Mouse (Mus musculus): Measurements from ENCODE around the gene Tbx18. TPM values are rescaled to one million over a fixed set of nuclear protein-coding genes. Genes with fewer than 3 reads are reported as not detected.

Gene Tbx18
- polyA plus RNA-seq, 1 experiment from 2014 or later = 3.9 TPM

- no peaks in the 10 kb centered on the region for H3K36me3 ChIP-seq (replicated peaks; ENCODE audit: control insufficient read depth, insufficient read depth, low read depth, low read length)
- ATAC-seq (replicated peaks; ENCODE audit: insufficient number of reproducible peaks, low FRiP score, low TSS enrichment, low read depth) (no peak), DNase-seq (ENCODE audit: low spot score) (no peak)
- H3K27me3 ChIP-seq (ENCODE audit: control insufficient read depth, insufficient read depth, low read length) = no peaks in the 10 kb centered on the region
- H3K9me3 ChIP-seq (replicated peaks; ENCODE audit: control insufficient read depth, low read length) = no peaks in the 10 kb centered on the region
- no peak overlapping the region for H3K4me2 ChIP-seq (ENCODE audit: low read depth, low read length)
- no peak overlapping the region for H3K9ac ChIP-seq (replicated peaks; ENCODE audit: low read length)
- no peak overlapping the region for H3K27ac ChIP-seq (replicated peaks; ENCODE audit: low read depth, low read length)
- H3K4me1 ChIP-seq (ENCODE audit: control insufficient read depth, insufficient read depth, low read length) = no peaks in the 10 kb centered on the region
- no peak overlapping the region for H3K4me3 ChIP-seq (ENCODE audit: low read depth, low read length)
- WGBS = 40% methylated on average over 2 of the region's 2 CpGs
These were observed 28.8 kb downstream of the Tbx18 start for GRCm38 (mm10) chr9:87702267-87702666.

- Histone ChIP-seq H3K36me3 (replicated peaks; ENCODE audit: control insufficient read depth, insufficient read depth, low read depth, low read length) (no peaks in the 10 kb centered on the region), H3K9ac (replicated peaks; ENCODE audit: low read length) (no peak overlapping the region), H3K9me3 (replicated peaks; ENCODE audit: control insufficient read depth, low read length) (no peaks in the 10 kb centered on the region), H3K4me1 (ENCODE audit: control insufficient read depth, insufficient read depth, low read length) (no peaks in the 10 kb centered on the region), H3K27ac (replicated peaks; ENCODE audit: low read depth, low read length) (no peak overlapping the region), H3K4me3 (ENCODE audit: low read depth, low read length) (no peak overlapping the region), H3K27me3 (ENCODE audit: control insufficient read depth, insufficient read depth, low read length) (no peaks in the 10 kb centered on the region), H3K4me2 (ENCODE audit: low read depth, low read length) (no peak overlapping the region)
- no peak for ATAC-seq (replicated peaks; ENCODE audit: insufficient number of reproducible peaks, low FRiP score, low TSS enrichment, low read depth)
- no peak for DNase-seq (ENCODE audit: low spot score)
- WGBS = 90% methylated on average over 9 of the region's 9 CpGs
These were observed 44.1 kb downstream of the Tbx18 start for GRCm38 (mm10) chr9:87686981-87687380.

- Histone ChIP-seq H3K27ac (replicated peaks; ENCODE audit: low read depth, low read length) (no peak overlapping the region), H3K27me3 (ENCODE audit: control insufficient read depth, insufficient read depth, low read length) (no peaks in the 10 kb centered on the region), H3K4me3 (ENCODE audit: low read depth, low read length) (no peak overlapping the region), H3K4me1 (ENCODE audit: control insufficient read depth, insufficient read depth, low read length) (no peaks in the 10 kb centered on the region), H3K36me3 (replicated peaks; ENCODE audit: control insufficient read depth, insufficient read depth, low read depth, low read length) (no peaks in the 10 kb centered on the region), H3K9ac (replicated peaks; ENCODE audit: low read length) (no peak overlapping the region), H3K9me3 (replicated peaks; ENCODE audit: control insufficient read depth, low read length) (no peaks in the 10 kb centered on the region), H3K4me2 (ENCODE audit: low read depth, low read length) (no peak overlapping the region)
- 54% methylated on average over 11 of the region's 11 CpGs for WGBS
- DNase-seq (ENCODE audit: low spot score) (no peak), ATAC-seq (replicated peaks; ENCODE audit: insufficient number of reproducible peaks, low FRiP score, low TSS enrichment, low read depth) (no peak)
These were observed 48.8 kb downstream of the Tbx18 start for GRCm38 (mm10) chr9:87682247-87682646.

All from embryonic facial prominence, embryonic 11.5 days (tissue).